Mouse (Mus musculus): Measurements from ENCODE around the gene Mfsd12. TPM values are rescaled to one million over a fixed set of nuclear protein-coding genes. Genes with fewer than 3 reads are reported as not detected.

Mfsd12 gene
- polyA plus RNA-seq, 1 experiment from 2014 or later, result 12.9 TPM

GRCm38 (mm10) chr10:81377793-81378552 is 20.7 kb downstream of the Mfsd12 start, which contains the start of gene Fzr1:
Fzr1 (minus strand) TSS chr10:81378516.
- ATAC-seq (ENCODE audit: low FRiP score), result peak; percentile 78
- H3K27ac ChIP-seq, result peak within 1 kb of the TSS; percentile 85
- H3K36me3 ChIP-seq, result peaks cover 23% of the 10 kb centered on the region
- no peaks in the 10 kb centered on the region for H3K9me3 ChIP-seq (replicated peaks)
- H3K4me1 ChIP-seq, result peaks cover 29% of the 10 kb centered on the region
- peak within 1 kb of the TSS; percentile 88 for H3K4me3 ChIP-seq
- H3K4me2 ChIP-seq (replicated peaks), result peak within 1 kb of the TSS; percentile 82
- no peaks in the 10 kb centered on the region for H3K27me3 ChIP-seq
- peak within 1 kb of the TSS; percentile 96 for H3K9ac ChIP-seq
- under 1% methylated on average over 58 of the region's 59 CpGs for WGBS

- WGBS, result under 1% methylated on average over 44 of the region's 46 CpGs
- H3K36me3 ChIP-seq, result peaks cover 16% of the 10 kb centered on the region
- peak; percentile 97 for ATAC-seq (ENCODE audit: low FRiP score)
- H3K4me2 ChIP-seq (replicated peaks), result peak overlapping the region; percentile 82
- H3K27ac ChIP-seq, result peak overlapping the region; percentile 77
- H3K9ac ChIP-seq, result peak overlapping the region; percentile 96
- peaks cover 27% of the 10 kb centered on the region for H3K4me1 ChIP-seq
- H3K4me3 ChIP-seq, result peak overlapping the region; percentile 88
- no peaks in the 10 kb centered on the region for H3K27me3 ChIP-seq
- no peaks in the 10 kb centered on the region for H3K9me3 ChIP-seq (replicated peaks)
Measured at GRCm38 (mm10) chr10:81378553-81379182, 21.4 kb downstream of the Mfsd12 start.

- no peak for ATAC-seq (ENCODE audit: low FRiP score)
- Histone ChIP-seq H3K9ac (peak overlapping the region; percentile 43), H3K27ac (peak overlapping the region; percentile 77)
Measured at GRCm38 (mm10) chr10:81379183-81379553, 21.9 kb downstream of the Mfsd12 start.

GRCm38 (mm10) chr10:81379809-81380378 is 22.6 kb downstream of the Mfsd12 start:
- Histone ChIP-seq H3K9me3 (replicated peaks) (no peaks in the 10 kb centered on the region), H3K27ac (no peak overlapping the region), H3K4me1 (peaks cover 30% of the 10 kb centered on the region), H3K36me3 (peaks cover 6% of the 10 kb centered on the region; the same call in 1 of the 2 replicates), H3K4me3 (no peak overlapping the region), H3K9ac (no peak overlapping the region), H3K27me3 (no peaks in the 10 kb centered on the region), H3K4me2 (replicated peaks) (no peak overlapping the region)
- no peak for ATAC-seq (ENCODE audit: low FRiP score)
- WGBS, result 93% methylated on average over 6 of the region's 6 CpGs

More at GRCm38 (mm10) chr10:81379183-81379553, 21.9 kb downstream of the Mfsd12 start:
- peaks cover 27% of the 10 kb centered on the region for H3K4me1 ChIP-seq
- no peaks in the 10 kb centered on the region for H3K27me3 ChIP-seq
- H3K9me3 ChIP-seq (replicated peaks), result no peaks in the 10 kb centered on the region
- peaks cover 11% of the 10 kb centered on the region for H3K36me3 ChIP-seq
- H3K4me3 ChIP-seq, result peak overlapping the region; percentile 88
- WGBS, result 54% methylated on average over 3 of the region's 3 CpGs
- peak overlapping the region; percentile 82 for H3K4me2 ChIP-seq (replicated peaks)

- Histone ChIP-seq H3K27me3 (no peaks in the 10 kb centered on the region), H3K4me2 (replicated peaks) (no peak overlapping the region), H3K36me3 (peaks cover 13% of the 10 kb centered on the region), H3K4me1 (peaks cover 25% of the 10 kb centered on the region), H3K9me3 (replicated peaks) (no peaks in the 10 kb centered on the region), H3K9ac (0 out of 2 replicates have a peak overlapping the region, but pooled peaks have one; percentile 38), H3K27ac (no peak overlapping the region), H3K4me3 (no peak overlapping the region)
- 77% methylated on average over 5 of the region's 5 CpGs for WGBS
- no peak for ATAC-seq (ENCODE audit: low FRiP score)
Measured at GRCm38 (mm10) chr10:81382039-81382438, 24.7 kb downstream of the Mfsd12 start.

- peak within 1 kb of the TSS; percentile 91 for H3K4me3 ChIP-seq
- H3K36me3 ChIP-seq, result peaks cover 32% of the 10 kb centered on the region
- peak within 1 kb of the TSS; percentile 79 for H3K9ac ChIP-seq
- H3K9me3 ChIP-seq (replicated peaks), result no peaks in the 10 kb centered on the region
- 9% methylated on average over 54 of the region's 54 CpGs for WGBS
- ATAC-seq (ENCODE audit: low FRiP score), result peak; percentile 94
- no peaks in the 10 kb centered on the region for H3K27me3 ChIP-seq
- peak within 1 kb of the TSS; percentile 87 for H3K4me2 ChIP-seq (replicated peaks)
- H3K4me1 ChIP-seq, result peaks cover 18% of the 10 kb centered on the region
- peak within 1 kb of the TSS; percentile 77 for H3K27ac ChIP-seq
Measured at GRCm38 (mm10) chr10:81383802-81384604, 26.7 kb downstream of the Mfsd12 start, which contains the start of the genes Dohh and Gm48551. Dohh (plus strand) TSS chr10:81384428. Gm48551 (plus strand) TSS chr10:81384466.

- H3K4me2 ChIP-seq (replicated peaks), result peak overlapping the region; percentile 87
- peaks cover 15% of the 10 kb centered on the region for H3K4me1 ChIP-seq
- H3K27me3 ChIP-seq, result no peaks in the 10 kb centered on the region
- peak overlapping the region; percentile 91 for H3K4me3 ChIP-seq
- H3K9me3 ChIP-seq (replicated peaks), result no peaks in the 10 kb centered on the region
- WGBS, result under 1% methylated on average over 19 of the region's 19 CpGs
- ATAC-seq (ENCODE audit: low FRiP score), result peak; percentile 30
- peak overlapping the region; percentile 77 for H3K27ac ChIP-seq
- H3K36me3 ChIP-seq, result peaks cover 32% of the 10 kb centered on the region
- peak overlapping the region; percentile 79 for H3K9ac ChIP-seq
Measured at GRCm38 (mm10) chr10:81384605-81384982, 27.3 kb downstream of the Mfsd12 start.

GRCm38 (mm10) chr10:81385603-81386306 is 28.5 kb downstream of the Mfsd12 start:
- H3K4me2 ChIP-seq (replicated peaks), result peak overlapping the region; percentile 87
- ATAC-seq (ENCODE audit: low FRiP score), result no peak
- 81% methylated on average over 22 of the region's 22 CpGs for WGBS
- H3K36me3 ChIP-seq, result peaks cover 32% of the 10 kb centered on the region
- H3K27ac ChIP-seq, result no peak overlapping the region
- no peaks in the 10 kb centered on the region for H3K27me3 ChIP-seq
- peak overlapping the region; percentile 91; the same call in 1 of the 2 replicates for H3K4me3 ChIP-seq
- H3K4me1 ChIP-seq, result peaks cover 15% of the 10 kb centered on the region
- H3K9me3 ChIP-seq (replicated peaks), result no peaks in the 10 kb centered on the region
- H3K9ac ChIP-seq, result peak overlapping the region; percentile 79; the same call in 1 of the 2 replicates

- WGBS, result 95% methylated on average over 20 of the region's 20 CpGs
- no peak overlapping the region for H3K9ac ChIP-seq
- no peaks in the 10 kb centered on the region for H3K9me3 ChIP-seq (replicated peaks)
- ATAC-seq (ENCODE audit: low FRiP score), result no peak
- no peak overlapping the region for H3K4me3 ChIP-seq
- no peaks in the 10 kb centered on the region for H3K27me3 ChIP-seq
- H3K4me1 ChIP-seq, result peaks cover 14% of the 10 kb centered on the region
- H3K4me2 ChIP-seq (replicated peaks), result no peak overlapping the region
- peaks cover 36% of the 10 kb centered on the region for H3K36me3 ChIP-seq
- no peak overlapping the region for H3K27ac ChIP-seq
Measured at GRCm38 (mm10) chr10:81387716-81388115, 30.4 kb downstream of the Mfsd12 start.

GRCm38 (mm10) chr10:81388505-81389055 is 31.3 kb downstream of the Mfsd12 start, which contains the start of gene Gm48552:
Gm48552 (plus strand) TSS chr10:81389005.
- Histone ChIP-seq H3K4me1 (peaks cover 23% of the 10 kb centered on the region), H3K27me3 (no peaks in the 10 kb centered on the region), H3K9me3 (replicated peaks) (no peaks in the 10 kb centered on the region), H3K4me3 (no peak within 1 kb of the TSS), H3K27ac (no peak within 1 kb of the TSS), H3K4me2 (replicated peaks) (no peak within 1 kb of the TSS), H3K36me3 (peaks cover 36% of the 10 kb centered on the region), H3K9ac (no peak within 1 kb of the TSS)
- WGBS, result 90% methylated on average over 5 of the region's 5 CpGs
- no peak for ATAC-seq (ENCODE audit: low FRiP score)

GRCm38 (mm10) chr10:81389373-81389772 is 32.1 kb downstream of the Mfsd12 start:
- no peak overlapping the region for H3K9ac ChIP-seq
- WGBS, result 56% methylated on average over 3 of the region's 3 CpGs
- no peak for ATAC-seq (ENCODE audit: low FRiP score)
- peaks cover 28% of the 10 kb centered on the region for H3K4me1 ChIP-seq
- H3K27me3 ChIP-seq, result no peaks in the 10 kb centered on the region
- H3K4me3 ChIP-seq, result no peak overlapping the region
- no peaks in the 10 kb centered on the region for H3K9me3 ChIP-seq (replicated peaks)
- H3K36me3 ChIP-seq, result peaks cover 36% of the 10 kb centered on the region
- H3K27ac ChIP-seq, result no peak overlapping the region
- no peak overlapping the region for H3K4me2 ChIP-seq (replicated peaks)
